Mouse (Mus musculus) adrenal gland, adult (tissue): ENCODE measurements around the gene Cnnm3.

Experiments used
- DNase-seq, 2 experiments: peaks; one replicate each; pipeline ENCODE4 v3.0.0; 2022 to 2023; ENCODE audit warnings: low spot score in 1 of 2; ENCODE audit not compliant: inconsistent age in 2 of 2

Gene Cnnm3

DNA sequence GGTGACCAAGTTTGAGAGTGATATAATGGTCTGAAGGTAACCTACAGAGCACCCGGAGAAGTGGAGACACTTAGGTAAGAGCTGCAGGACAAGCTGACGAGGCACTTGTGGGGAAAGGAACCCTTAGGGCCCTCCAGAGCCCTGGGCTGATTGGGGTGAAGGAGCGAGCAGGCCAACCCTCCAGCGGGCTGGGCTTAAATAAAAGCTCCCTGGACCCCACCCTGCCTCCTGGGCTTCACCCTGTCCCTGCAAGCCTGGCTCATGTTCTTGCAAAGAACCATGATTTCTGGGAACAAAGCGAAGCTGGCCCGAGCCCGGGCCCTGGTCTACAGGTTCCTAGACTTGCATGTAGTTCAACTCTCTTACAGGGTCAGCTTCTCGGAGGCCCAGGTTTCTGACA, 61.9 kb downstream of the Cnnm3 start:
- no peak for DNase-seq

DNA sequence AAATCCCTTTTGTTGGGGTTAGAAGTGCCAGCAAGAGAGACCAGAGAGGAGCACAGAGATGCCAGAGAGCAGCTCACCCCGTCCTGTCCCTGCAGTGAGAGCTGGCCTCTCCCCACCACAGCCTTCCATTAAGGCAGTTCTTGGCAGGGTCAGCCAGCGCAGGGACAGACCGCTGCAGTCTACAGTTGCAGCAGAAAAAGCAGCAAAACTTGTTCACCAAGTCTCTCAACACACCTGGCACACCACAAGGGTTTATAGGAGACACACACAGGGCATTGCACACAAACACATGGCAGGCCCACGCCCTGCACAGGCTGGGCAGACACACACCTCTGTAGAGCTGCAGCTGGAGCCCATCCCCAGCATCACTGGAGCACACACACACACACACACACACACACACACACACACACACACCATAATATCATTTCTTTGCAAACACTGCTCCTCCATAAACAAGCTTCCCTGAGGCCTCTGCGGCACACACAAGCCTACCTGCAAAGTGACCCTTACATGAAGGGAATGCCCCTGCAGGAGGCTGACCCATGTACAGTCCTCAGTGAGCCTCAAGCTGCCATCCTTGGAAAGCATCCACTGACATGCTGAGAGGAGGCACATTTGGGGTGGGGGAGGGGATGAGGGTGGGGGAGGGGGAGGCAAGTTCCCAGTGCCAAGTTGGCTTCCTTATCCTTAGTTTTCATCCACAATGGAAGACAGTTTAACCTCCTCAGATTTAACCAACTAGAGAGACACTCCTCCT, 62.7 kb downstream of the Cnnm3 start:
- no peak for DNase-seq

DNA sequence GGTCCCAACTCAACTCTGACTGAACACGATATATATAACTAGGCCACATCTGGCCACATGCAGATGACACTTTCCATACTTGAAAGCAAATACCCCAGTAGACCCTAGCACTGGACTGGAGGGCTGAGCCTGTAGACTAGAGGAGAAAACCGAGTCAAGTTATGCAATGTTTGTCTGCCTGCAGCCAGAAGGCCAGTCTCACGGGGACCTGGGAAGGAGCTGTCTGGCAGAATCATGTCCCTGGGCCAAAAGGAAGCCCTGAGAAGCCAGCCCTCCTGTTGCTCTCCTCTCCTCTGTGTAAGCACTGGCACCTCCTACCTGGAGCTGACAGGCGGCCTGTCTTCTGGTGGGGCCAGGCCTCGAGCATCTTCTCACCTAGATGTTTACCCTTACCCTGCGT, 63.7 kb downstream of the Cnnm3 start:
- no peak for DNase-seq

DNA sequence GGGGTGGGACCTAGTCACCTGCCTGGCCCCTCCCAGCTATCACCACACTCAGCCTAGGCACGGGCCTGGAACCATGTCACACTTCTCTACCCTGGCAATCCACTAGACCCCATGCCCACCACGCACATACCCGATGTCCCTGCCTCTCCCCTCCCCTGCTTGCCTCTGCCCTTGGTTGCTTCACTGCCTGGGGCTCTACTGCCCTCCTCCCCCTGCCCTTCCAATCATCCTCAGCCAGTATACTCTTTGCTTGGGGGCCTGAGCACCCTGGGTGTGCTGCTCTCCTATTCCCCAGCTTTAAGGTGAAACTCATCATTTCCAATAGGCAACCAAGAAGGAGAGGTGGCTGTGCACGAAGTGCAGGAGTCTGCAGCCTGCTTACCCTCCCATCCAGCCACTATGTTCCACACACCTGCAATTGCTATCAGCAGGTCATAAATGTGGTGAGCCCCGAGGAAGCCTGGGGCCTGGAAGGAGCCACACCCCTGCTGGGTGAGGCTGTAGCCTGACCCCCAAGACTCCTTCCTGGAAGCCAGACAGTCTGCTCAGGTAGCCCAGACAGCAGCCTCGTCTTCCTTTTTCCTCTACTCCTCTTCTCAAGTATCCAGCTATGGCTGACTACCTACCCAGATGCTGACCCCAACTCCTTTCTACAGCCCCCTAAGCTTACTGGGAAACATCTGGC, 65.5 kb downstream of the Cnnm3 start:
- no peak for DNase-seq
